Mouse (Mus musculus) frontal cortex, postnatal 25 days (tissue): Measurements from ENCODE around the gene Lor.
A peak's percentile ranks its signal among the peaks of the same experiment; 100 is the strongest.

Source experiments
- DNase-seq, 2 experiments: peaks; one replicate each; pipeline ENCODE4 v3.0.0; 2022; ENCODE audit warnings: low spot score in 2 of 2

Lor gene

DNA sequence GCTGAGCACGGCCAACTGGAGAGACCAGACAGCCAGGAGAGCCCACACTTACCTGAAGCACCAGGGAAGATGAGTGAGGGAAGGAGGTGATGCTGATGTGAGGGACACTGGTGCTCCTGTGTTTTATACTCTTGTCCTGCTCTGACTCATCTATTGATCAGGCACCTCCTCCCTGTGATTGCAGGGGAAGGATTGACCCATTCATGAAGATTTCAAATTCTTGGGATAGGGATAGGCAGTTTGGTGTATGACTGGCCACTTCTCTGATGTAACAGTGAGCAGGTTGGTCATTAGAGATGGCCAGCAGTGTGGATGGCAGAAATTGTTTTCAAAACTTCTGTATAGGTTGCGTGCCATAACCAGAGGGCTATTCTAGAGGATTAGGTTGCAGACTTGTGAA, at the start of gene Lor:
Lor (minus strand) TSS at position 101 of the 400 bp plus-strand sequence.
- DNase-seq = no peak

DNA sequence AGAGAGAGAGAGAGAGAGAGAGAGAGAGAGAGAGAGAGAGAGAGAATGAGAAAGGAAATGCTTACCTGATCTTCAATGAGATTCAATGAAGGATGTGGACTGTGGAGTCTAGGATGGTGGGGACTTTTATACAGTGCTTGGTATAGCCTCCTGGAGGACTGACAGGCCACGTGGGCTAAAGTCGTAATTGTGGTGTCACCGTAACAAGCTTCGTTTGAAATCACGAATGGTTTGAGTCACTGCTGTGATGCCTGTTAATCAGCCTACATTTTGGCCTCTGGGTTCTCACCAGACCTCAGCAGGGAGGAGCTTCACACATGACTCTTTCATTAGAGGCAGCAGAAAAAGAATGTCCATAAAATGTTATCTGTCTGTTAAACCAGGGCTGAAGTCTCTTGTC, 40.9 kb upstream of the Lor start, which contains the start of gene Prr9:
Prr9 (minus strand) TSS at position 101 of the 400 bp plus-strand sequence.
- DNase-seq = no peak

DNA sequence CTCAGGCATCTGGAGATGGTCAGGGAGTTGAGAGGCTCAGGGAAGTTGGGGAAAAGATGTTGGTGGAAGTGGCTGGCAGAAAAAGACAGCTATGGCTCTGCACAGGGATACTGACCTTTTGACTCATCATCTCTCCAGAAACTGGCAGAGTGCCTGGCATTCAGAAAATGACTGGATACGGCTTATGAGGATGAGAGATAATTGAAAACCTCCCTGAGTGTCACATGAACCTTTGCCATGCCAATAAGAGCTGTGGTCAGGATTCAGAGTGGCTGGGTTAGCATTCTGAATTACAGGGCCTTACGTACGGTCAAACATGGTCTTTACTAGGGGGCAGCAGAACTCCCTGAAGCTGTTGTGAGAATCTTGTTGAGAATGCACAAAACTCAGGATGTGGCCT, 38.0 kb upstream of the Lor start:
- no peak for DNase-seq

DNA sequence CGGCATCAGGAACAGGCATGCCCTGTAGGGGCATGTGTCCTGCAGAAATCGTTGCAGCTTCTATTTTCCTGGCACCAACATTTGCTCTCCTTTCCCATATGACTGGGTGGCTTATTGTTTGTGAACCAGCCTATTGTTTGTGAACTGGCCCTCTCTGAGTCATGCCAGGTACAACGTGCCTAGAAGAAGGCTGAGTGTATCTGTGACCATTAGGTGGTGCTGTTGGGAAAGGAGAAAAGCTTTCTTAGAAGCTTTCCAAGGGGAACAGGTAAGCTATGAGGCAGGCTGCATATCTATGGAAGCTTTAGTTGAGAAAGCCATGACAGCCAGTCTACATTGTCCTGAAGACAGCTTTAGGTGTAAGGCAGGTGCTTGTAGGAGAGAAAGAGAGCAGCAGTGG, 35.0 kb upstream of the Lor start:
- no peak for DNase-seq

DNA sequence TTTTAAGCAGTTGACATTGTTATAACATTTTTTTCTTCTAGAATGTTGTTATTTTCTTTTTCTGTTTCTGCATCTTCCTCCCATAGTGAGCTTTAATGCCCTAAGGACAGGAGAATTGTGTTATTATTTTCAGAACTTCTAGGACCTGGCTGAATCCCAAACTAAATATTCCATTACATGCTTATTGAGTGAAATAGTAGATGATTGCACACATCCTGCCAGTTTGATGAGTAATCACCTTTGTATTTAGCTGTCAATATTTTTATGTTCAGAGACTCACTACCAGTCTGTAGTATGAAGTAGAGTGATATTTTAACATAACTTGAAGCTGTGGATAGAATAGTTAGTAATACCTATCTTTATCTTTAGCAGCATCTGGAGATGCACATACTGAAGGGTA, 28.6 kb upstream of the Lor start:
- DNase-seq = no peak

DNA sequence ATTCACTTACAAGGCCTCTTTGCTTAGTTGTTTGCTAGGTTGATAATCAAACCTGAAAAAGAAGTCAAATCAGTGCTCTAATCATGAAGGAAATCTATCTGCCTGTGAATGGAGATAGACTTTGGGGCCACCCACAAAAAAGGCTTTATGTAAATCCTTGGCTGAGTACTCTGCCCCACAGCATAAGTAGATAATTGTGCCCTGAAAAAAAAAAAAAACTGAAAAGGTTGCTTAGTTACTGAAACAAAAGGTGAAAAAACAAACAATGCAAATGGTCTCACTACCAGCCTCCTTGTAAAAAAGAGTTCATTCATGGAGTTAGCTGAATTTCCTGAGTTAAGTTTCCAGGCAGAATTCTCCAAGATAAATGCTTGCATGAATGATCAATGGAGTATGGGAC, 27.8 kb upstream of the Lor start:
- no peak for DNase-seq

DNA sequence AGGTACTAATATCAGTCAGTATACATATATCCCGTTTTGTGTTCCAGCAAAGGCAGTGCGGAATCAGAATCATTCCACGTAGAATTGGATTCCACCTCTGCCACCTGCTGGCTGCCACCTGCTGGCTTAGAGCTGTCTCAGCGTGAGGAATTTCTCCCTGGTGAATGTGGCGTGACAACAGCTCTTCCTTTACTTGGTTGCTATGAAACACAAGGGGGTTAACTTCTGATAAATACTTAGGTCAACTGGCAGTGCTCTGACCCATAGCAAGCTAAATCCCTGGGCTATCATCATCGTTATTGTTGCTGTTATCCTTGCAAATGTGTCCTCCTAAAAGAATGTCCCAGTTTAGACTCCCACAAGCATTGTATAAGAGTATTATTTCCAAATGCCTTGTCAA, 23.6 kb upstream of the Lor start:
- DNase-seq = peak in 1 of 2 experiments; percentile 12

DNA sequence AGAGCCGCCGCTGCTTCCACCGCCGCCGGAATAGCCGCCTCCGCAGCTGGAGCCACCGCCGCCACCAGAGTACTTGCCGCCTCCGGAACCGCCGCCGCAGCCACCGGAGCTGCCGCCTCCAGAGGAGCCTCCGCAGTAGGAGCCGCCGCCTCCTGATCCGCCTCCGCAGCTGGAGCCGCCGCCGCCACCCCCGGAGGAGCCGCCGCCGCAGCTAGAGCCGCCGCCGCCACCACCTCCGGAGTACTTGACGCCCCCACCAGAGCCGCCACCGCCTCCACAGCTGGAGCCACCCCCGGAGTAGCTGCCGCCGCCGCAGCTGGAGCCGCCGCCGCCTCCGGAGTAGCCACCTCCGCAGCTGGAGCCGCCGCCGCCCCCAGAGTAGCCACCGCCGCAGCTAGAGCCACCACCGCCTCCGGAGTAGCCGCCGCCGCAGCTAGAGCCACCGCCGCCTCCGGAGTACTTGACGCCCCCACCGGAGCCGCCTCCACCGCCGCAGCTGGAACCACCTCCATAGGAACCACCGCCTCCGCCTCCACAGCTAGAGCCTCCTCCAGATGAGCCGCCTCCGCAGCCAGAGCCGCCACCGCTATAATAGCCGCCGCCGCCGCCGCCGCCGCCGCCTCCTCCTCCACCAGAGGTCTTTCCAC, 1.5 kb downstream of the Lor start:
- peak in 1 of 2 experiments; percentile 8 for DNase-seq

DNA sequence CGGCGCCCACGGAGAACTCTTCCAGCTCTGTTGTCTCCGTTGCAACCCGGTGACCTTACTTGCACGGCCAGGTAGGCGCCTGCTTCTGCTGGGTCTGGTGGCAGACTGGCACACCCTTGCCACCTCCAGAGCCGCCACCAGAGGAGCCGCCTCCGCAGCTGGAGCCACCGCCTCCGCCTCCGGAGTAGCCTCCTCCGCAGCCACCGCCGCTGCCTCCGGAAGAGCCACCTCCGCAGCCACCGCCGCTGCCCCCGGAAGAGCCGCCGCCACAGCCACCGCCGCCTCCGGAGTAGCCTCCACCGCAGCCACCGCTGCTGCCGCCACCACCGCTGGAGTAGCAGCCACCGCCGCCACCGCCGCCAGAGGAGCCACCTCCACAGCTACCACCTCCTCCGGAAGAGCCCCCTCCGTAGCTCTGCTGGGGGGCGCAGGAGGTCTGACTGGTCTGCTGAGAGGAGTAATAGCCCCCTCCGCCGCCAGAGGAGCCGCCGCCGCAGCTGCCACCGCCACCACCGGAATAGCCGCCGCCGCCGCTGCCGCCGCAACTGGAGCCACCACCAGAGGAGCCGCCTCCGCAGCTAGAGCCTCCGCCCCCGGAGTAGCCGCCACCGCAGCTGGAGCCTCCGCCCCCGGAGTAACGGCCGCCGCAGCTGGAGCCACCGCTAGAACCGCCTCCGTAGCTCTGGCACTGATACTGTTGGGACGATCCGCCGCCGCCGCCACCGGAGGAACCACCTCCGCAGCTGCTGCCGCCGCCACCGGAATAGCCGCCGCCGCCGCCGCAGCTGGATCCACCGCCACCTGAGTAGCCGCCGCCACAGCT, 2.3 kb downstream of the Lor start:
- DNase-seq = peak; percentile 37 to 50

DNA sequence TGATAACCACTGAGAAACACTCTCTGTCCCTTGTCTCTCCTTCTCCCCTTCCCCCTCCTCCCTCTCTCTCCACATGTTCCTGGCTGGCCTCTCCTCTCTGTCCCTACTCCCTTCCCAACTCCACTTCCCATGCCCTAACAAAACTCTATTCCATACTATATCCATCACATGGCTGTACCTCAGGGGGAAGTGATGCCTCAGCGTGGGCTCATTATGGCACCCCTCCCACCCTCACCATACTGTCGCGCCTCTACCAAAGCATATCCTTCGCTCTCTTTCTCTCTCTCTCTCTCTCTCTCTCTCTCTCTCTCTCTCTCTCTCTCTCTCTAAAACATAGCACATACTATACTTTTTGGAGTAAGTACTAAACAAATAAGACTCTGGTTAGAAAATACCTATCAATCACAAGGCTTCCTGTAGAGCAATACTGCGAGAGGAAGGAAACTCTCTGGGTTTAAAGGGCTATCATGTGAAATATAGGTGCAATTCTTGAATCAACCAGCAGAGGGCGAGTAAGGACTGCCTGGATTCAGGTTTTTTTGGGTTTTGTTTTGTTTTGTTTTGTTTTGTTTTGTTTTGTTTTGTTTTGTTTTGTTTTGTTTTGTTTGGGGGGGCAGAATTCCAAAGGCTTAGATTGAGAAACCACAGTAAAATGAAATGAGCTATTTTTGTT, 32.4 kb downstream of the Lor start:
- no peak for DNase-seq

DNA sequence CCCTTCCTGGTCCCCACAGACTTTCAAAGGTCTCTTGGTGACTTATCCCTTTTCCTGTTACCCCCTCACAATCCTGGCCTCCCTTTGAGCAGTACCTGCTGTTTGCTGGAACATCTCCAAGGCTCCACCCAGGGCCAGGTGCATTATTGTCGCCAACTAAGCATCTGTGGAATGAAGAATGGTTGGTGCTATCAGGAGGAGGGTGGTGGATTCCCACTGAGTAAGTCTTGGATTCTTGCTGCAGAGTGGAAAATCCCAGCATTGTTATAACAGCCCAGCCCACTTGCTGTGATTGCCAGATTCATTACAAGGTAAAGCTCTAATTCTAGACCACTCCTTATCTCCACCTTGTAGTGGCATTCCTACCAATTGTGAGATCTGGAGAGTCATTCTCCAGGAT, 49.0 kb downstream of the Lor start:
- no peak for DNase-seq

DNA sequence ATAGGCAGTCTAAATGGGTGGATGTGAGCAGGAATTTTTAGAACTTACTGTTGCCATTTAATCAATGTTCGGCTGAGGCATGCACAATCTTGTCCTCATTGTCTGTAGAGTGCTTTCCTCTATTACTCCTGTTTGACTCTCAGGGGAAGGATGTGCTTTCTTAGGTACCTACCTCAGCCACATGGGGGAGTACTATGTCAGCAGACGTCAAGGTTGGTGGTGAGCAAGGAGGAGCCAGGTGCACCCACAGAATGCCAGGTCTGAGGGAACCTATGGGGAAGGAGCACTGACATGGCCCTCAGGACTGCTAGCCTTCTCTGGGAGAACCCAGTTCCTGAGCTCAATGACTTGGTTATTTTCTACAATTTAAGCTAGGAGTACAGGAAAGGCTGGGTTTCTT, 49.7 kb downstream of the Lor start:
- DNase-seq = no peak
